Comparison of ENCODE assay signal across 8 mouse cellular contexts in the genomic region with DNA sequence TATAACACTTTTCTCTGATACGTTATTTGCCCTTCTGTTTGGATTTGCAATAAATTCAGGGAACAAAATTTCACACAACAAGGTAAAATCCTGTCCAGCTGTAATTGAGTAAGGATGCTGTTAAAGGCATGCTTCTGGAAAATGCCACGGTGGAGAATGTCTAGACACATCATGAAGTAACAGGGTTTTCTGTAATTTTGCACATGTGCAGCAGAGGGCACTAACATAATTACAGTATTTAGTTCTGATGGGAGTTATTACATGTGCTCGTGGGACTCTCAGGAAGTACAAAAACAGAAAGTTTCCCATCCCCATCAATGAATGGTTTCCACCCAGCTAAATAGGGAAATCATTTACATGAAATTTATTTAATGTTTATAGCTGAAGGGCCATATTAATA. TPM values are rescaled to one million over a fixed set of nuclear protein-coding genes. Genes with fewer than 3 reads are reported as not detected.
A peak's percentile ranks its signal among the peaks of the same experiment; 100 is the strongest.
DNase-seq lines count a peak whose midpoint lies in the region; ATAC-seq and TF ChIP-seq lines count a peak whose summit lies in the region.
"Had no signal": no experiment of that assay in that cellular context is flagged by ENCODE, and none has a peak within 500 bp of the region (broad histone marks: within the 10 kb centered on the region; RNA-seq: fewer than 3 reads in every experiment).

No protein-coding gene starts in this region.

- POLR2A ChIA-PET in Patski (lab: Charles Lee), result interaction anchor here (1.1 kb wide), 1 partner anchor 192 kb away, joined by 3 read pairs; no protein-coding TSS in a partner anchor

- in situ Hi-C loops in Patski (cut with MboI; ENCODE audit: low pct_unique_long_range_greater_than_20kb), result no loop called here

- CTCF ChIA-PET in Patski (lab: Charles Lee), result interaction anchor here (1.3 to 3.6 kb wide), 4 partner anchors 13 to 220 kb away, joined by 3 to 18 read pairs (median 6); no protein-coding TSS in a partner anchor

- no peak for ATAC-seq in Patski

- no peaks in the 10 kb centered on the region for H3K27me3 ChIP-seq in Patski
- H3K27me3 ChIP-seq: neural tube, embryonic 13.5 days had no signal

- peak; percentile 47 for TF ChIP-seq CTCF in Patski (IDR thresholded peaks at IDR 0.05)

- DNase-seq in layer of hippocampus, adult 11-12 months (ENCODE audit: low spot score), result peak; percentile 69
- DNase-seq in layer of hippocampus, postnatal 36 days, result no peak
- DNase-seq in Patski (ENCODE audit: low read depth, low spot score), result peak; percentile 7
- peak; percentile 67 for DNase-seq in cerebellum, adult 9-10 months
- DNase-seq in heart, postnatal 4 days, result peak; percentile 53
- DNase-seq in lung, postnatal 10 days, result peak; percentile 70
- peak; percentile 33 for DNase-seq in thymus, postnatal 25 days

RNA-seq across cellular contexts. Expression of a gene that starts 7.8 kb away (rescaled TPM):
- 1 to 10 TPM; 5.6 to 6.0 TPM for total RNA-seq in layer of hippocampus, postnatal 36 days (2021)
- 7.9 TPM for polyA plus RNA-seq in Patski (2021)
- total RNA-seq in heart, postnatal 4 days (2021), result 1 to 10 TPM; 8.9 to 9.3 TPM

Comparison
In these comparisons a context has a peak if more than half of its experiments do, and no peak if none do; other contexts are left out.
1. DNase-seq: peak in layer of hippocampus, adult 11-12 months (single experiment), Patski (single experiment), cerebellum, adult 9-10 months (single experiment), heart, postnatal 4 days (single experiment), lung, postnatal 10 days (single experiment) and thymus, postnatal 25 days (single experiment); none in layer of hippocampus, postnatal 36 days (0 of 2).